Mouse (Mus musculus): ENCODE measurements around the gene Stk39.

Gene Stk39

GRCm38 (mm10) chr2:68381205-68381604 lies 90.9 kb downstream of the Stk39 start:
- no peak for DNase-seq

DNA sequence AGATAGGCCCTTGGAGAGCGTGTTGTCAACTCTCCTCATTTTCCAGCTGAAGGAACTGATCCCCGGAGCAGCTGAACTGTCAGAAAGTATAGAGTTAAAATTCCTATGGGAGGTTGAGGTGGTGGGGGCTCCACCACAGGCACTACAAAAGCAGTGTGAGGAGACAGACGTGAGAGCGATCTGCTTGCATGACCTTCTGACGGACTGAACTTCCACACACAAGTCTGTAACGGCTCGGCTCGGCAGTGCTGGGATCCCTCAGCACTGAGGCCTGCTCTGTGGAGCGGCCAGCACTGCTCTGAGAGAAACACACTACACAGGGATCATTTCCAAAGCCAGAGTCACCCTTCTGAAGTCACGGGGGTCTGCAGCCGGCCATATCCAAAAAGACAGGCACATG lies 92.4 kb downstream of the Stk39 start:
- DNase-seq: no peak

DNA sequence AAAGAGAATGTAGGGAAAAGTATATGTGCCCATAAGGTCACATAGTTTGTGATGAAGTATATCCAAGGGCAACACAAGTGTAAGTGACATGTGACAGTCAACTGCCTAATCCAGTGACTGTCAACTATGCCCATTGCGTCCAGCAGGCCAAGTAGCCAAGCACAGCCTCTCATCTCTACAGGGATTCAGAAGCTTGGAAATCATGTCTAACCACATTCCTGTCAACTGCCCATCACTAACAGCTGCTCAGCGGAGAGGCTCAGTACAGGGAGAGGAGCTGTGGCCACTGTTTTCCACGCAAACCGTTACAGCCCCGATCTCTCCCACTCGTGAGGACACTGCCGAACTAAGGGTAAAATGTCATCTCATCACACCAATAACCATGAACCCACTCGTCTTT lies 93.7 kb downstream of the Stk39 start:
- DNase-seq: no peak

GRCm38 (mm10) chr2:68377251-68377681 lies 94.8 kb downstream of the Stk39 start:
- no peak for DNase-seq

GRCm38 (mm10) chr2:68376660-68377059 lies 95.4 kb downstream of the Stk39 start:
- DNase-seq: peak; percentile 51

- no peak for DNase-seq
These were observed 97.9 kb downstream of the Stk39 start for GRCm38 (mm10) chr2:68374202-68374601.

- no peak for DNase-seq
These were observed 100.2 kb downstream of the Stk39 start for GRCm38 (mm10) chr2:68371912-68372311.

DNA sequence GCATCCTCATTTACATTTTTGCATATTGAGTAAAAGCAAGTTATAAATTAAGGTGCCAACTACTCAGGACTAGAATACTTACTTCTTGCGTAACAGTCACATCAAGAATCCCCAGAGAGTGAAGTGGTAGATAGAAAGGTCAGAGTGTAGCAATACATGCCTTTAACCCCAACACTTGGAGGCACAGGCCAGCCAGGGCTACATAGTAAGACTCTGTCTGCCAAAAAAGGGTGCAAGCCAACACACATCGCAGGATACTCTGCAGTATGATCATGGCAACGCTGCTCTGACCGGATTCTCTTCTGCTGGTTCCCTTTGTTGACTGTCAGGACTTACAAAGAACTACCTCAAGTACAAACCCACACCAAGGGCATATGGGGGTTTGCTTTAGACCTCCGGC lies 101.7 kb downstream of the Stk39 start:
- DNase-seq: no peak

DNA sequence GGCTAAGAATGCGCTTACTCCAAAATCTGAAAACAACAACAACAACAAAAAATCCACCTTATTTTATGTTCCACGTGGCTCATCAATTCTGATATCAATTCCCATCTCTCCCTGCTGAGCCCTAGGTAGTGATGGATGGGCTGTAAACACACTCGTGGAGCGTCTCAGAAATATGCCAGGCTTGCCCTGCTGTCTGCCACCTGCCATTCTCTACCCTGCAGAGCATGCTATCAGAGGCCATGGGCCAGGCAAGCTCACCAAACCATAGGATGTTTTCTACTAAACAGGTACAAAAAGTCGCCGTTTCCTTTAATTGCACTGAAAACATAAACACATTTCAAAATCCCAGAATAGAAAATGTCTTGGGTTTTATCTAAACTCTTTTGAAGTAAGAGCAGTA lies 103.0 kb downstream of the Stk39 start:
- no peak for DNase-seq

- no peak for DNase-seq
These were observed 104.1 kb downstream of the Stk39 start for GRCm38 (mm10) chr2:68367944-68368343.

- DNase-seq: no peak
These were observed 105.2 kb downstream of the Stk39 start for GRCm38 (mm10) chr2:68366897-68367193.

DNA sequence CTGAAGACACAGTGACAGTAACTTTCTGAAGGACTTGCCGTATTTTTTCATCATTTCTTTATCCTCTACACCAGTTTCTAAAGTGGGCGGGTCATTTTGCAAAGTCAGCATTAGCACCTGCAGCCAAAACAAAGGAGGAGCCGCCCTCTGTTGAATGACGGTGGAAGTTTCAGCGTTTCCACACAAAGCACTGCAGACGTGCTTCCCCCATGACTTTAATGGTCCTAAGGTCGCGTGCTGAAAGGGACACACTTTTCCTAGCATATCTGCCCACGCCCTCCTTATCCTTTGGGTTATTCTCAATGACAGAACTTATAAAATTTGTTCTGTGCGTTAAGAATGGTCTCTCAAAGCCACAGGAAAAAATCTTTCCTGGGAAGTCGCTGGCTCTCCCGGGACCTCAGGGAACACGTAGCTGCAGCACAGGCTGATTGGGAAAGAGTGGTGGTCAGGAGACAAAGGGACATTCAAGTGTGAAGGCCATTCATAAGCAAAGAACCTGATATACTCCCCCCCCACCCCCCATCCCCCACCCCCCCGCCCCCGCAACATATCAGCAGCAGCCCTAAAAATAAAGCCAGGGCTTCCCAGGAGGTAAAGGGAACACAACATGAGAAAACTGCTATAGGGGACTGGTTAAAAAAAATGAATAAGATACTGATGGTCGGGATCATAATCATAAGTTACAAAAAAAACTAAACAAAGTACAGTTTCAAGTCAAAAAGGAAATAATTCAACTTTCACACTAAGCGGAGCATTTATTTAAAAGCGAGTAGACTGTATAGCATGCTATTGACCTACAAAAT lies 105.8 kb downstream of the Stk39 start:
- DNase-seq: no peak

GRCm38 (mm10) chr2:68365504-68365903 lies 106.6 kb downstream of the Stk39 start:
- no peak for DNase-seq

DNA sequence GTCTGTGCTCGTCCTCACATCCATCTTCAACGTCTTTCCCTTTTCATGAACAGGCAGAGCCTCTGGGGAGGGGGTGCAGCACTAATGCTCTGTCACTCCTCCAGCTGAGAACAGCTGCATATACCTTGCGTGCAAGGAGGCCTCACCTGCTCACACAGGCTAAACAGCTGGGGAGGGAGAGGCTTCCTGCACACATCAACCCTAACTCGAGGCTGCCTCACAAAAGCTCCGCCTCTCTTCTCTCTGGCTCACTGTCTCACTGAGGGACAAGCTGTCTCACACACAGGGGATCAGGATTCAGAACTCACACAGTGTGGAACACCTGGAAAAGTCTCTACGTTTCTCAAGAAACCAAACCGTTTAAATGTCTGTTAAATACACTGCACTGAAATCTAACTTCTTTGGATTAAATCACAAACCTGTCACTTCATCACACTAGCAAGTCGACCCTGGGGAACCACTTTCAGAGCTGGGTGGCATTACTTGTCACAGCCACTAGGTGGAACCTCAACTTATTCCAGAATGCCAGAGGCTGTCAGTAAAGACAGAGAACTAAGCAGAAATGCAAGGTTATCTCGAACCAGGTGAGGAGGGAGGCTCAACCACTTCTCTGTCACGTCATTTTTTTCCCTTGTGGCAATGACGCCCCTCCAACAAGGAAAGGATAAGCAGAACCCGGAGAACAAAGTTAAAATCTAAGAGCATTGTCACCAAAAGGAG lies 107.7 kb downstream of the Stk39 start:
- peak; percentile 59 for DNase-seq

GRCm38 (mm10) chr2:68363159-68363558 lies 108.9 kb downstream of the Stk39 start:
- DNase-seq: no peak

DNA sequence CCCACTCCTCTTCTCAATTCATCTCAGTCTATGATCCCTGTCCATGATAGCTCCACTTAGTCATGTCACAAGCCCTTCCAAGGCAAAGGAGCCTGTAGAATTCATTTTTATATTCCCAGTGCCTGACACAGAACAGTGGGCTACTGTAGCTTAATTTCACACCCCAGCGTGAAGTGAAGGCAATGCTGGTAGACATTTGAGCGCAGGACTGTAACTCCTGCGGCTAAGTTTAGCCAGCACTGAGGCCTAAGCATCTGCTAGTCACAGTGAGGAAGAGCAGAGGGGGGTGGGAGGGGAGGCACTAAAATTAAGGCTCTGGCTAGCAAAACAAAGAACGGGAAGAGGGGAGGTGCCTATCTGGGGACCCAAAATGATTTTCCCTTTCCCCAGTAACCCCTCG lies 110.4 kb downstream of the Stk39 start:
- DNase-seq: no peak

DNA sequence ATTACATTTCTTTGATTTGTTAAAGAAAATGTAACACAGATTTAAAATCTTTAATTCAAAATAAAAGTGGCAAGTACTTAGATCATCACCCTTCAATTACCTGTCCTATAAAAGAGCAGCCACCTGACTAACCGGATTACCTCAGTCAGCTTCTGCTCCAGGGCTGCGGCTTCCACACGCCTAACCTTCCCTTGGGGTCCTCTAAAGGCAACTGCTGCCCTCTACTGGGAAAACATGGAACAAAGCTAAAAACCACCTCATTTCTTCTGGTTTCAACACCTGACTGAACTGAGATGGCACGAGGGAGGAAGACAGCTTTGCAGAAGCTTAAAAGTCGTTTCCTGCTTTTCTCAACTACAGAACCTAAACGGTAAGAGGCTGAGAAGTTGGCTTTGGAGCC lies 121.4 kb downstream of the Stk39 start:
- DNase-seq: peak; percentile 78

GRCm38 (mm10) chr2:68349593-68350383 lies 122.3 kb downstream of the Stk39 start:
- peak; percentile 89 for DNase-seq

GRCm38 (mm10) chr2:68348966-68349365 lies 123.1 kb downstream of the Stk39 start:
- no peak for DNase-seq

DNA sequence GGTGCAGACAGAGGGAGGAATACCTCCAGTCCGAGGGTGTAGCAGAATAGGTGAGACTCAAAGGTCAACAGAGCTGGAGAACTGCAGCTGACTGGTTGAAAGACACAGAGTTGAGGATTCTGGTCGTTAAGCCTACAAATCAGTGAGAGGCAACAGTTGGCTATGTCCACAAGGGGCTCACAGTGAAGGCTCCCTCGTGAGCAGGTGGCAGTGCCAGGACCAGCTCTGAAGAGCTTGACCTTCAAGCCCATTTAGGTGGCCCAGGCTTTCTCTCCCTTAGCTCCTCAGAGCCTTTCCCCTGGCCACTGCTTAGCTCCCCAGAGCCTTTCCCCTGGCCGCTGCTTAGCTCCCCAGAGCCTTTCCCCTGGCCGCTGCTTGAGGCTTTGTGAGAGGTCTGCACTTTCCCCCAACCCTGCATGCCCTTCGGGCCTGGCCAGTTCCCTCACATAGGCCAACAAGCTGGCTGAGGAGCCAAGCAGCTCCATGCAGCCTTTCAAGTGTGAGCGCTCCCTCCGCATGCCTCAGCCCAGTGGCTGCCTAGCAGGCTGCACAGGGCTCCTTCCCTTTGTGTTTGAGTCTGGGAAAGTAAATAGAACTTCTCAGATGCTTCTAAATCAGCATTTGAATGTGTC lies 125.3 kb downstream of the Stk39 start:
- DNase-seq: no peak

DNA sequence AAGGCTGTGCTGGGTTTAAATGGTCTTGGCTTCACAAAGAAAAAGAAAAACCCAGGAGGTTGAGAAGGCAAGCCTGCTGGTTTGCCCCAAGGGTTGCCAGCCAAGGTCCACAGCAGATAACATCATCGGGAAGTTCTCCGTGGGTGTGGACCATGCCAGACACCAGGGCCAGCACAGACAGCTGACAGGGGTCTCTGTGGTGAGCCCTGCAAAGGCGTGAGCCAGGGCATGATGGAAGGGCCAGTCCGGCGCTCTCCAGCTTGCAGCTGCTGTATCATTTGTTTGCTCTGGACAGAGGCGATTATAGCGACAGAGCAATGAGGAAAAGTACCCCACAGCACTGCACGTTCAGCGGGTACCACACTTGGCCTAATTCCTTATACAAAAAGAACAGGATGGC lies 126.8 kb downstream of the Stk39 start:
- no peak for DNase-seq

GRCm38 (mm10) chr2:68343751-68344150 lies 128.3 kb downstream of the Stk39 start:
- no peak for DNase-seq

DNA sequence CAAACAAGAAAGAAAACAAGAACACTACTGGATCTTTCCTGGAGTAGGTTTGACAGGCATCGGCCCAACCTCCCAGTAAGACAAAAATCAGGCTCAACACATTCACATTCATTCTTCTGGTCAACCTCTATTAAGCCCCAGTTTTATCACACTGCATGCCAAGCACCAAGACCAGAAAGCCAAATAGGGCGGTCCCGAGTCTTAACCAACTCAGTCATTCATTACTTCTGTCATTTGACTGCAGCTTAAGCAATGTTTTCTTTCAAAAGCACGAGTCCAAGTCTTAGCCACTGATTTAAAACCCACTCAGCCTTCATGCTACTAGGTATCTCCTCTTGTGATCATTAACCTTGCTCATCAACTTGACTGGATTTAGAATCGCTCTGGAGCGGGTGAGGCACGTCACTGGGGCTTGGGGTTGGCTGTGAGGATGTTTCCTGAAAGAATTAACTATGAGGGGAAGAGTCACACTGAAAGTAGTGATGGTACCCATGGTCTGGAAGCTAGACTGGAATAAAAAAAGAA lies 129.9 kb downstream of the Stk39 start:
- DNase-seq: no peak

Data from lung, postnatal 10 days (tissue).